Mouse (Mus musculus) left cerebral cortex, postnatal 4 days (tissue): ENCODE data around the gene Spem1. TPM values are rescaled to one million over a fixed set of nuclear protein-coding genes. Genes with fewer than 3 reads are reported as not detected.

Source experiments
- DNase-seq: peaks from one replicate; pipeline ENCODE4 v3.0.0-alpha.2; 2022
- intact Hi-C: fragments of 180-260 bp; cut with DNase I; formaldehyde crosslinking; loops from one replicate; pipeline ENCODE4 v1.15.1; 2025
- total RNA-seq, 2 experiments: library from RNA; stranded (reverse); gene quantifications; 2 replicates each; pipeline ENCODE4 v1.2.3; 2021

Spem1 gene
- total RNA-seq, 2 experiments from 2014 or later = 0.93 to 1.1 TPM

GRCm38 (mm10) chr11:69775716-69776115 lies 46.3 kb downstream of the Spem1 start:
- intact Hi-C loops = no loop called here
- DNase-seq = peak; percentile 69

DNA sequence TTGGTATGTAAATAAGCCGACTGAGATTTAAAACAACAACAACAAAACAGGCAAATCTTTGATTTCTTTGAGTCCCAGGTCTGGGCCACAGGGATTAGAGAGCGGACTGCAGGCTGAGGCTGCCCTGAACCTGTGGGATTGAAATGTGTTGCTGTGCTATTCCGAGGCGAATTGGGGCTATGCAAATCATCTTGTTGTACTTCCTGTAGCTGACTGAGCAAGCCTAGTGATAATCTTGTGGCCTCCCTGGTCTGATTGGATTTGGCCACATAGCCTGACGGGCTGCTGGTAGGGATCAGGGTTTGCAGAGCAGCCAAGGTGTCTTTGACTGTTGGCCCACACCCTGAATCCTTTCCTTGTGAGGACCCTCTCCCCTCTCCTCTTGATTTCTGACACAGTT lies 47.0 kb downstream of the Spem1 start:
- intact Hi-C loops = no loop called here
- DNase-seq = no peak

Other genes starting within 250 kb of the Spem1 start
- gene Wrap53, start 241.9 kb downstream of the Spem1 start, total RNA-seq = 1 to 10 TPM; 8.5 to 8.6 TPM
- 10 to 100 TPM; 38.0 to 39.1 TPM for gene Trp53, start 241.8 kb downstream of the Spem1 start, total RNA-seq
- gene Atp1b2, start 216.2 kb downstream of the Spem1 start, total RNA-seq = 100 to 1,000 TPM; 166 to 200 TPM
- gene Shbg, start 204.3 kb downstream of the Spem1 start, total RNA-seq = not detected
- 10 to 100 TPM in 1 of 2 experiments, 1 to 10 TPM in 1; 8.7 to 12.4 TPM for gene Sat2, start 200.2 kb downstream of the Spem1 start, total RNA-seq
- gene Fxr2, start 189.2 kb downstream of the Spem1 start, total RNA-seq = 100 to 1,000 TPM in 1 of 2 experiments, 10 to 100 TPM in 1; 98.2 to 107 TPM
- not detected for gene Sox15, start 166.9 kb downstream of the Spem1 start, total RNA-seq
- 10 to 100 TPM; 83.6 to 85.3 TPM for gene Mpdu1, start 159.5 kb downstream of the Spem1 start, total RNA-seq
- 1 to 10 TPM; 7.1 to 8.5 TPM for gene Cd68, start 156.0 kb downstream of the Spem1 start, total RNA-seq
- 100 to 1,000 TPM; 661 to 680 TPM for gene Eif4a1, start 149.8 kb downstream of the Spem1 start, total RNA-seq
- gene Senp3, start 140.1 kb downstream of the Spem1 start, total RNA-seq = 100 to 1,000 TPM; 117 to 129 TPM
- gene Tnfsf13, start 136.4 kb downstream of the Spem1 start, total RNA-seq = 1 to 10 TPM in 1 of 2 experiments, under 1 TPM in 1; 0.93 to 1.3 TPM
- 1 to 10 TPM; 6.4 to 8.7 TPM for gene Tnfsf12, start 126.3 kb downstream of the Spem1 start, total RNA-seq
- gene Tnfsfm13, start 126.1 kb downstream of the Spem1 start, total RNA-seq = under 1 TPM; 0.30 to 0.97 TPM
- gene Polr2a, start 63.5 kb downstream of the Spem1 start, total RNA-seq = 10 to 100 TPM; 49.6 to 54.6 TPM
- not detected for gene Slc35g3, start 60.2 kb downstream of the Spem1 start, total RNA-seq
- gene Zbtb4, start 56.3 kb downstream of the Spem1 start, total RNA-seq = 10 to 100 TPM; 47.9 to 52.5 TPM
- gene Chrnb1, start 26.2 kb downstream of the Spem1 start, total RNA-seq = 1 to 10 TPM in 1 of 2 experiments, under 1 TPM in 1; 0.48 to 1.5 TPM
- 10 to 100 TPM; 25.2 to 29.6 TPM for gene Fgf11, start 20.3 kb downstream of the Spem1 start, total RNA-seq
- not detected for gene Tmem102, start 16.6 kb downstream of the Spem1 start, total RNA-seq
- not detected for gene Gm39566, start 6.9 kb downstream of the Spem1 start, total RNA-seq
- not detected for gene Spem2, start 3.7 kb downstream of the Spem1 start, total RNA-seq
- gene Nlgn2, start 15.6 kb upstream of the Spem1 start, total RNA-seq = 100 to 1,000 TPM; 237 to 257 TPM
- gene Tmem256, start 16.3 kb upstream of the Spem1 start, total RNA-seq = 100 to 1,000 TPM; 140 to 155 TPM
- 10 to 100 TPM; 46.2 to 52.1 TPM for gene Plscr3, start 24.2 kb upstream of the Spem1 start, total RNA-seq
- gene Tnk1, start 36.5 kb upstream of the Spem1 start, total RNA-seq = not detected
- not detected for gene Tmem95, start 55.8 kb upstream of the Spem1 start, total RNA-seq
- gene Kctd11, start 59.2 kb upstream of the Spem1 start, total RNA-seq = 1 to 10 TPM in 1 of 2 experiments, under 1 TPM in 1; 0.38 to 1.0 TPM
- under 1 TPM; 0.50 to 0.72 TPM for gene Acap1, start 73.4 kb upstream of the Spem1 start, total RNA-seq
- 10 to 100 TPM in 1 of 2 experiments, 1 to 10 TPM in 1; 8.3 to 10.7 TPM for gene 2810408A11Rik, start 78.8 kb upstream of the Spem1 start, total RNA-seq
- gene Neurl4, start 78.9 kb upstream of the Spem1 start, total RNA-seq = 100 to 1,000 TPM; 157 to 165 TPM
- gene Gps2, start 91.7 kb upstream of the Spem1 start, total RNA-seq = 10 to 100 TPM; 37.8 to 38.3 TPM
- 100 to 1,000 TPM; 539 to 555 TPM for gene Eif5a, start 99.8 kb upstream of the Spem1 start, total RNA-seq
- 10 to 100 TPM; 16.1 to 23.5 TPM for gene Ybx2, start 113.6 kb upstream of the Spem1 start, total RNA-seq
- gene Slc2a4, start 126.0 kb upstream of the Spem1 start, total RNA-seq = 1 to 10 TPM; 1.7 to 3.2 TPM
- not detected for gene Cldn7, start 142.6 kb upstream of the Spem1 start, total RNA-seq
- 100 to 1,000 TPM in 1 of 2 experiments, 10 to 100 TPM in 1; 89.3 to 102 TPM for gene Ctdnep1, start 159.0 kb upstream of the Spem1 start, total RNA-seq
- 100 to 1,000 TPM; 112 to 116 TPM for gene Elp5, start 160.3 kb upstream of the Spem1 start, total RNA-seq
- 100 to 1,000 TPM; 303 to 307 TPM for gene Gabarap, start 169.0 kb upstream of the Spem1 start, total RNA-seq
- gene Phf23, start 173.6 kb upstream of the Spem1 start, total RNA-seq = 10 to 100 TPM; 46.2 to 48.7 TPM
- gene Dvl2, start 178.4 kb upstream of the Spem1 start, total RNA-seq = 10 to 100 TPM; 38.8 to 40.1 TPM
- gene Acadvl, start 193.2 kb upstream of the Spem1 start, total RNA-seq = 10 to 100 TPM; 44.8 to 45.0 TPM
- gene Dlg4, start 194.8 kb upstream of the Spem1 start, total RNA-seq = 100 to 1,000 TPM; 496 to 497 TPM
- 1 to 10 TPM; 3.7 to 3.9 TPM for gene Asgr1, start 231.9 kb upstream of the Spem1 start, total RNA-seq